28 mouse cellular contexts compared by ENCODE assay signal in genomic region chr10:117322630-117323029, GRCm38 (mm10). TPM values are rescaled to one million over a fixed set of nuclear protein-coding genes. Genes with fewer than 3 reads are reported as not detected.
"Had no signal": no experiment of that assay in that cellular context is flagged by ENCODE, and none has a peak within 500 bp of the region (broad histone marks: within the 10 kb centered on the region; RNA-seq: fewer than 3 reads in every experiment).

No protein-coding gene starts in this region.

- H3K4me1 ChIP-seq: heart, embryonic 13.5 days; heart, embryonic 15.5 days; hindbrain, embryonic 13.5 days; hindbrain, embryonic 15.5 days; intestine, embryonic 15.5 days; limb, embryonic 10.5 days; limb, embryonic 12.5 days; liver, embryonic 13.5 days; liver, embryonic 15.5 days had no signal

- H3K9ac ChIP-seq: heart, embryonic 13.5 days; heart, embryonic 15.5 days; hindbrain, embryonic 13.5 days; hindbrain, embryonic 15.5 days; intestine, embryonic 15.5 days; limb, embryonic 12.5 days; liver, embryonic 13.5 days; liver, embryonic 15.5 days; liver, postnatal 0 days had no signal

- DNase-seq: gastrocnemius, postnatal 14 days; heart, adult 2 months; heart, postnatal 14 days; heart, postnatal 36 days; kidney, adult 11 months; kidney, adult 8-10 months; kidney, postnatal 10 days; kidney, postnatal 25 days; kidney, postnatal 4 days; liver; liver, embryonic 13.5 days; liver, postnatal 0 days had no signal

- H3K27me3 ChIP-seq: heart, embryonic 13.5 days; heart, embryonic 15.5 days; hindbrain, embryonic 13.5 days; hindbrain, embryonic 15.5 days; intestine, embryonic 15.5 days; limb, embryonic 12.5 days; liver, embryonic 13.5 days; liver, embryonic 15.5 days had no signal

- H3K9me3 ChIP-seq: heart, embryonic 13.5 days; heart, embryonic 15.5 days; hindbrain, embryonic 13.5 days; hindbrain, embryonic 15.5 days; intestine, embryonic 15.5 days; limb, embryonic 10.5 days; limb, embryonic 12.5 days; liver, embryonic 13.5 days; liver, embryonic 15.5 days had no signal

- H3K27ac ChIP-seq: heart, adult 2 months; heart, embryonic 13.5 days; heart, embryonic 15.5 days; hindbrain, embryonic 13.5 days; hindbrain, embryonic 15.5 days; hindbrain, postnatal 0 days; intestine, embryonic 15.5 days; layer of hippocampus, adult 2 months; left cerebral cortex, adult 2 months; limb, embryonic 10.5 days; limb, embryonic 12.5 days; liver, embryonic 13.5 days; liver, embryonic 15.5 days had no signal

- H3K36me3 ChIP-seq: heart, embryonic 13.5 days; heart, embryonic 15.5 days; hindbrain, embryonic 13.5 days; hindbrain, embryonic 15.5 days; intestine, embryonic 15.5 days; limb, embryonic 10.5 days; limb, embryonic 12.5 days; liver, embryonic 13.5 days; liver, embryonic 15.5 days had no signal

- H3K4me3 ChIP-seq: heart, adult 2 months; heart, embryonic 13.5 days; heart, embryonic 15.5 days; hindbrain, embryonic 13.5 days; hindbrain, embryonic 15.5 days; intestine, embryonic 15.5 days; layer of hippocampus, adult 2 months; left cerebral cortex, adult 2 months; limb, embryonic 10.5 days; limb, embryonic 12.5 days; liver, embryonic 13.5 days; liver, embryonic 15.5 days had no signal

- H3K4me2 ChIP-seq: heart, embryonic 11.5 days; heart, embryonic 13.5 days; heart, embryonic 15.5 days; hindbrain, embryonic 13.5 days; hindbrain, embryonic 15.5 days; intestine, embryonic 15.5 days; limb, embryonic 12.5 days; liver, embryonic 11.5 days; liver, embryonic 13.5 days; liver, embryonic 15.5 days had no signal

RNA-seq across cellular contexts. Expression of gene Lyz1, which starts 30.0 kb away (rescaled TPM):
- polyA plus RNA-seq: hindbrain, embryonic 11.5 days; hindbrain, embryonic 13.5 days; hindbrain, embryonic 15.5 days; hindbrain, postnatal 0 days; kidney, embryonic 14.5 days; kidney, embryonic 16.5 days; limb, embryonic 10.5 days; limb, embryonic 12.5 days; liver, embryonic 11.5 days; liver, embryonic 13.5 days had no signal
